Mouse (Mus musculus): Measurements from ENCODE around the gene Ucp2. TPM values are rescaled to one million over a fixed set of nuclear protein-coding genes. Genes with fewer than 3 reads are reported as not detected.

Gene Ucp2
- polyA plus RNA-seq, 1 experiment: 172 TPM

DNA sequence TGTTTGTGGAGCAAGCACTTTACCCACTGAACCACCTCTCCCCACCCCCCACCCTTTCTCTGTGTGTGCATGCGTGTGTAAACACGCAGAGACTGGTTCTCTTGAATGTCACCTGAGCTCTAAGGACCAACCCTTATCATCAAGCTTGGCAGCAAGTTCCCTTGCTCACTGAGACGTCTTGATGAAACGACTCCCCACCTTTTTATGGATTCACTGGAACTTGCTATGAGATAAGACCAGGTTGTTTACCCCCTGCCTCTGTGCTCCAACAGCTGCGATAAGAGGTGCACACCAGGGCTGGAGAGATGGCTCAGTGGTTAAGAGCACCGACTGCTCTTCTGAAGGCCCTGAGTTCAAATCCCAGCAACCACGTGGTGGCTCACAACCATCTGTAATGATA, 27.1 kb downstream of the Ucp2 start:
- H3K27ac ChIP-seq (ENCODE audit: insufficient read depth, low read depth, low read length): no peak overlapping the region
- 59% methylated on average over 7 of the region's 7 CpGs for WGBS
- H3K27me3 ChIP-seq (replicated peaks; ENCODE audit: control insufficient read depth, insufficient read depth, low read length): no peaks in the 10 kb centered on the region
- TF ChIP-seq POLR2A (IDR thresholded peaks at IDR 0.05; ENCODE audit: low read depth, low read length) (no peak), CTCF (conservative IDR thresholded peaks at IDR 0.05; ENCODE audit: insufficient read depth, insufficient read length, low read depth, low read length) (no peak)
- H3K4me1 ChIP-seq (ENCODE audit: control insufficient read depth, insufficient read depth, low read length): no peaks in the 10 kb centered on the region
- H3K4me3 ChIP-seq (ENCODE audit: insufficient read depth, low read depth, low read length): no peak overlapping the region
- H3K36me3 ChIP-seq (ENCODE audit: control insufficient read depth, insufficient read depth, low read length): no peaks in the 10 kb centered on the region
- DNase-seq: no peak

DNA sequence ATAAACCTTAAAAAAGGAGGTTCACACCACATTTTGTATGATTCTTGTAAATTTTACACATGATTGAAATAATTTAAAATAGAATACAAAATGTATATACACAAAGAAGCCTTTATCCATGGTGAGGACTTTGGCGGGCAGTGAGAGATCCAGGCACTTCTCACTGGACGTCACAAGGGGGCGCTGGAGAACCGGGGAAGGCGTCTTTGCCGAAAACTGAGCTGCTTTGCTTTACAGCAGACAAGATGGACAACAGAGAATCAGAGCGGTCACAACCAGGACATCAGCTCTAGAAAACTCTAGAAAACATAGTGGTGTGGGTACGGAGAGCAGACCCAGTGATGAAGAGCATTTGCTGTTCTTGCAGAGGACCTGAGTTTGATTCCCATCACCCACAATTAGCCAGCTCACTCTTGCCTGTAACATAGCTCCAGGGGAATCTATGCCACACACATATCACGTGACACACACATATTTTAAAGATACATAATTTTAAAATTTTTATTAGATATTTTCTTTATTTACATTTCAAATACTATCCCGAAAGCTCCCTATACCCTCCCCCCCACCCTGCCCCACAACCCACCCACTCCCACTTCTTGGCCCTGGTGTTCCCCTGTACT, 27.6 kb downstream of the Ucp2 start:
- H3K27me3 ChIP-seq (replicated peaks; ENCODE audit: control insufficient read depth, insufficient read depth, low read length): no peaks in the 10 kb centered on the region
- no peaks in the 10 kb centered on the region for H3K4me1 ChIP-seq (ENCODE audit: control insufficient read depth, insufficient read depth, low read length)
- WGBS: 21% methylated on average over 10 of the region's 10 CpGs

GRCm38 (mm10) chr7:100522222-100522621, 29.1 kb downstream of the Ucp2 start:
- no peak for DNase-seq
- Histone ChIP-seq H3K27ac (ENCODE audit: insufficient read depth, low read depth, low read length) (no peak overlapping the region), H3K36me3 (ENCODE audit: control insufficient read depth, insufficient read depth, low read length) (no peaks in the 10 kb centered on the region), H3K4me1 (ENCODE audit: control insufficient read depth, insufficient read depth, low read length) (no peaks in the 10 kb centered on the region), H3K4me3 (ENCODE audit: insufficient read depth, low read depth, low read length) (no peak overlapping the region), H3K27me3 (replicated peaks; ENCODE audit: control insufficient read depth, insufficient read depth, low read length) (no peaks in the 10 kb centered on the region)
- no peak for TF ChIP-seq CTCF (conservative IDR thresholded peaks at IDR 0.05; ENCODE audit: insufficient read depth, insufficient read length, low read depth, low read length)
- TF ChIP-seq POLR2A (IDR thresholded peaks at IDR 0.05; ENCODE audit: low read depth, low read length): no peak
- 78% methylated on average over 3 of the region's 3 CpGs for WGBS

More for the DNA sequence above, 27.6 kb downstream of the Ucp2 start:
- DNase-seq: peak; percentile 72
- Histone ChIP-seq H3K36me3 (ENCODE audit: control insufficient read depth, insufficient read depth, low read length) (no peaks in the 10 kb centered on the region), H3K4me3 (ENCODE audit: insufficient read depth, low read depth, low read length) (no peak overlapping the region), H3K27ac (ENCODE audit: insufficient read depth, low read depth, low read length) (no peak overlapping the region)
- no peak for TF ChIP-seq POLR2A (IDR thresholded peaks at IDR 0.05; ENCODE audit: low read depth, low read length)
- TF ChIP-seq CTCF (conservative IDR thresholded peaks at IDR 0.05; ENCODE audit: insufficient read depth, insufficient read length, low read depth, low read length): peak; percentile 99

- WGBS: 73% methylated on average over 8 of the region's 8 CpGs
- no peaks in the 10 kb centered on the region for H3K36me3 ChIP-seq (ENCODE audit: control insufficient read depth, insufficient read depth, low read length)
- TF ChIP-seq CTCF (conservative IDR thresholded peaks at IDR 0.05; ENCODE audit: insufficient read depth, insufficient read length, low read depth, low read length) (no peak), POLR2A (IDR thresholded peaks at IDR 0.05; ENCODE audit: low read depth, low read length) (no peak)
- H3K27ac ChIP-seq (ENCODE audit: insufficient read depth, low read depth, low read length): no peak overlapping the region
- H3K4me3 ChIP-seq (ENCODE audit: insufficient read depth, low read depth, low read length): no peak overlapping the region
- H3K4me1 ChIP-seq (ENCODE audit: control insufficient read depth, insufficient read depth, low read length): no peaks in the 10 kb centered on the region
- no peak for DNase-seq
- no peaks in the 10 kb centered on the region for H3K27me3 ChIP-seq (replicated peaks; ENCODE audit: control insufficient read depth, insufficient read depth, low read length)
Observed at GRCm38 (mm10) chr7:100524669-100525068, 31.5 kb downstream of the Ucp2 start.

GRCm38 (mm10) chr7:100530766-100531165, 37.6 kb downstream of the Ucp2 start:
- no peaks in the 10 kb centered on the region for H3K36me3 ChIP-seq (ENCODE audit: control insufficient read depth, insufficient read depth, low read length)
- H3K4me1 ChIP-seq (ENCODE audit: control insufficient read depth, insufficient read depth, low read length): no peaks in the 10 kb centered on the region
- TF ChIP-seq CTCF (conservative IDR thresholded peaks at IDR 0.05; ENCODE audit: insufficient read depth, insufficient read length, low read depth, low read length) (no peak), POLR2A (IDR thresholded peaks at IDR 0.05; ENCODE audit: low read depth, low read length) (no peak)
- DNase-seq: no peak
- 94% methylated on average over 5 of the region's 5 CpGs for WGBS
- H3K27me3 ChIP-seq (replicated peaks; ENCODE audit: control insufficient read depth, insufficient read depth, low read length): no peaks in the 10 kb centered on the region
- H3K27ac ChIP-seq (ENCODE audit: insufficient read depth, low read depth, low read length): no peak overlapping the region
- no peak overlapping the region for H3K4me3 ChIP-seq (ENCODE audit: insufficient read depth, low read depth, low read length)

DNA sequence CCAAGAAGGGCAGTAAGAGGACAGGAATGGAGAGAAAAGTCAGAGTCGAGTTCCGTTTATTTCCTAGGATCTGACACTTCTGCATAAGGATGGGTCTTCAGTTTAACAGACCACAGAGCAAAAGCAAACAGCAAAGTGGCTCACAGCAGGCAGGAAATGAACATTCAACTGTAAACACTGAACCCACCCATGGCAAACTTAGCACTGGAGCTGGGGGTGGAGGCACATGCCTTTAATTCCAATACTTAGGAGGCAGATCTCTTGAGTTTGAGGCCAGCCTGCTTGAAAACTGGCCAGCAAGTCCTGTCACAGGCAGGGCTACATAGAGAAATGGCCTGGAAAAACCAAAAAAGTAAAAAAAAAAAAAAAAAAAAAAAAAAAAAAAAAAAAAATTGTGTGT, 40.4 kb downstream of the Ucp2 start:
- no peaks in the 10 kb centered on the region for H3K27me3 ChIP-seq (replicated peaks; ENCODE audit: control insufficient read depth, insufficient read depth, low read length)
- H3K27ac ChIP-seq (ENCODE audit: insufficient read depth, low read depth, low read length): no peak overlapping the region
- no peak for TF ChIP-seq POLR2A (IDR thresholded peaks at IDR 0.05; ENCODE audit: low read depth, low read length)
- no peak for TF ChIP-seq CTCF (conservative IDR thresholded peaks at IDR 0.05; ENCODE audit: insufficient read depth, insufficient read length, low read depth, low read length)
- H3K4me1 ChIP-seq (ENCODE audit: control insufficient read depth, insufficient read depth, low read length): peaks cover 2% of the 10 kb centered on the region; the same call in 1 of the 2 replicates
- 58% methylated on average over 2 of the region's 2 CpGs for WGBS
- no peak for DNase-seq
- H3K36me3 ChIP-seq (ENCODE audit: control insufficient read depth, insufficient read depth, low read length): no peaks in the 10 kb centered on the region
- H3K4me3 ChIP-seq (ENCODE audit: insufficient read depth, low read depth, low read length): no peak overlapping the region

DNA sequence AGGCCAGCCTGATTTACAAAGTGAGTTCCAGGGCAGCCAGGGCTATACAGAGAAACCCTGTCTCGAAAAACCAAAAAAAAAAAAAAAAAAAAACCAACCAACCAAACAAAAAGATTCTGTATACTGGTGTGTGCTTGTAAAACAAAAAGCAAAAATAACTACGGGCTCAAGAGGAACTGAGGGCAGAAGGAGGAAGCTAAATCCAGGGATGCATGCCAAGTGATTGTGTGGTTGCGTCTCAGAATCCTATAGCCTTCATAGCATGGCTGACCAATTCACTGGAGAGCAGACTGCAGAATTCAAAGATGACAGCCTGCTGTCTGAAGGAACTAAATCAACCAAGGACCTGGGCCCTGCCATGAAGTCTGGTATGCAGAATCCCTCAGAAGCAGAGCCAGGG, 41.1 kb downstream of the Ucp2 start:
- Histone ChIP-seq H3K4me3 (ENCODE audit: insufficient read depth, low read depth, low read length) (no peak overlapping the region), H3K27ac (ENCODE audit: insufficient read depth, low read depth, low read length) (no peak overlapping the region), H3K27me3 (replicated peaks; ENCODE audit: control insufficient read depth, insufficient read depth, low read length) (no peaks in the 10 kb centered on the region), H3K4me1 (ENCODE audit: control insufficient read depth, insufficient read depth, low read length) (peaks cover 2% of the 10 kb centered on the region; the same call in 1 of the 2 replicates), H3K36me3 (ENCODE audit: control insufficient read depth, insufficient read depth, low read length) (no peaks in the 10 kb centered on the region)
- no peak for TF ChIP-seq CTCF (conservative IDR thresholded peaks at IDR 0.05; ENCODE audit: insufficient read depth, insufficient read length, low read depth, low read length)
- TF ChIP-seq POLR2A (IDR thresholded peaks at IDR 0.05; ENCODE audit: low read depth, low read length): no peak
- WGBS: 69% methylated on average over 3 of the region's 3 CpGs
- DNase-seq: no peak
